Mouse (Mus musculus) kidney, postnatal 0 days (tissue): Measurements from ENCODE around the gene Hcn3. TPM values are rescaled to one million over a fixed set of nuclear protein-coding genes. Genes with fewer than 3 reads are reported as not detected.

Source experiments
- ATAC-seq: fragments of 200-750 bp; cut with Nextera tagmentation; replicated peaks from 2 replicates; pipeline ENCODE4 v1.8.0; 2017; ENCODE audit warnings: low read depth, moderate number of reproducible peaks, moderate TSS enrichment, moderate library complexity; ENCODE audit not compliant: low FRiP score
- DNase-seq: peaks from one replicate; pipeline ENCODE4 v3.0.0-alpha.2; 2016; ENCODE audit warnings: low spot score
- H3K27ac ChIP-seq: fragments of 300-500 bp; sonication (generic); 2 replicates; pipeline ENCODE4 v1.5.1; 2014; ENCODE audit warnings: mild to moderate bottlenecking
- H3K27me3 ChIP-seq: fragments of 300-500 bp; sonication (generic); 2 replicates; pipeline ENCODE4 v1.6.1; 2014; ENCODE audit warnings: low read length, mixed read lengths; ENCODE audit not compliant: insufficient read depth
- H3K36me3 ChIP-seq: fragments of 300-500 bp; sonication (generic); 2 replicates; pipeline ENCODE4 v1.6.1; 2014; ENCODE audit warnings: low read length, mixed read lengths; ENCODE audit not compliant: insufficient read depth
- H3K4me1 ChIP-seq: fragments of 300-500 bp; sonication (generic); replicated peaks from 2 replicates; pipeline ENCODE4 v1.6.1; 2014; ENCODE audit warnings: antibody characterized with exemption, low read length, mixed read lengths; ENCODE audit not compliant: insufficient read depth
- H3K4me2 ChIP-seq: fragments of 300-500 bp; sonication (generic); 2 replicates; pipeline ENCODE4 v1.6.1; 2014; ENCODE audit warnings: mild to moderate bottlenecking, low read length, moderate library complexity, mixed read lengths
- H3K4me3 ChIP-seq: fragments of 300-500 bp; sonication (generic); replicated peaks from 2 replicates; pipeline ENCODE4 v1.5.1; 2014; ENCODE audit warnings: low read depth, low read length
- H3K9ac ChIP-seq: fragments of 300-500 bp; sonication (generic); 2 replicates; pipeline ENCODE4 v1.6.1; 2014; ENCODE audit warnings: low read depth, low read length
- H3K9me3 ChIP-seq: fragments of 300-500 bp; sonication (generic); replicated peaks from 2 replicates; pipeline ENCODE4 v1.6.1; 2016; ENCODE audit warnings: low read length, inconsistent platforms, mixed read lengths
- CTCF ChIP-seq: IDR thresholded peaks from 2 replicates; pipeline ENCODE4 v1.5.1; 2016; ENCODE audit warnings: antibody characterized with exemption, low read depth, mild to moderate bottlenecking, moderate library complexity
- WGBS: fragments of 180-500 bp; shearing (Covaris S2); extraction: QIAGEN DNeasy Blood & Tissue Kit; methylation state at CpG from one replicate; pipeline ENCODE4 v1.1.7; 2014; 5-methylcytosine and 5-hydroxymethylcytosine counted together
- polyA plus RNA-seq: library from polyadenylated mRNA; unstranded; fragments of >200 nt; fragmentation: Nextera tagmentation; extraction: Ambion mirVana; gene quantifications from 2 replicates; pipeline ENCODE4 v1.2.1, GENCODE M21; 2015

The Hcn3 gene
- polyA plus RNA-seq, 1 experiment from 2014 or later: 0.91 TPM

GRCm38 (mm10) chr3:89203142-89203514, 43.1 kb upstream of the Hcn3 start:
- no peak for DNase-seq
- H3K9ac ChIP-seq: peak overlapping the region; percentile 52
- no peaks in the 10 kb centered on the region for H3K9me3 ChIP-seq
- TF ChIP-seq CTCF: no peak
- no peak overlapping the region for H3K27ac ChIP-seq
- 0 out of 2 replicates have a peak, but pooled peaks cover 4% of the 10 kb centered on the region for H3K4me1 ChIP-seq
- peak overlapping the region; percentile 70 for H3K4me2 ChIP-seq
- peaks cover 25% of the 10 kb centered on the region for H3K36me3 ChIP-seq
- ATAC-seq: no peak; the same call in 1 of the 2 replicates
- 42% methylated on average over 5 of the region's 5 CpGs for WGBS
- no peaks in the 10 kb centered on the region for H3K27me3 ChIP-seq
- peak overlapping the region; percentile 45 for H3K4me3 ChIP-seq

- peak within 1 kb of the TSS; percentile 70 for H3K4me2 ChIP-seq
- peak within 1 kb of the TSS; percentile 52 for H3K9ac ChIP-seq
- no peak for TF ChIP-seq CTCF
Observed at GRCm38 (mm10) chr3:89202253-89203141, 42.5 kb upstream of the Hcn3 start, which contains the start of gene Gba. Gene Gba (plus strand): TSS chr3:89202928.

DNA sequence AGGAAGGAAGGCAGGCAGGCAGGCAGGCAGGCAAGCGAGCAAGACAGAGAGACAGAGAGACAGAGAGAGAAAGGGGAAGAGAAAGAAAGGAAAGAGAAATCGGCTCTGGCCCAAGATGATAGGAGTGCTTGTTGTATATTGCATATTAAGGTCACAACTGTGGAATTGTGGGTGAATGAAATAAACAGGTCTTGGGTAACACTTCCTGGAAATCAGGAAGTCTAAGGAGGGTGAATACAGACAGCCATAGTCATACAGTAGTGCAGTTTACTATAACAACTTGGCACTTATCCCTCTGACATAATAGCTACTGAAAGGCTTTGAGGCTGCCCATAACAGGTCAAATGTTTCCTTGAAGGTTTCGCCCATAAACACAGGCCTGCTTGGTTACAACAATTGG, 39.8 kb upstream of the Hcn3 start:
- Histone ChIP-seq H3K4me1 (peaks cover 12% of the 10 kb centered on the region), H3K9me3 (no peaks in the 10 kb centered on the region), H3K36me3 (no peaks in the 10 kb centered on the region), H3K9ac (no peak overlapping the region), H3K27ac (no peak overlapping the region), H3K4me2 (no peak overlapping the region), H3K4me3 (no peak overlapping the region), H3K27me3 (no peaks in the 10 kb centered on the region)
- DNase-seq (no peak), ATAC-seq (no peak)
- WGBS: 74% methylated on average over 3 of the region's 3 CpGs
- TF ChIP-seq CTCF: no peak

More at GRCm38 (mm10) chr3:89202253-89203141, 42.5 kb upstream of the Hcn3 start, which contains the start of gene Gba:
- H3K9me3 ChIP-seq: no peaks in the 10 kb centered on the region
- H3K4me3 ChIP-seq: peak within 1 kb of the TSS; percentile 45
- no peak within 1 kb of the TSS for H3K27ac ChIP-seq
- ATAC-seq (peak; percentile 87), DNase-seq (peak; percentile 95)
- 0 out of 2 replicates have a peak, but pooled peaks cover 4% of the 10 kb centered on the region for H3K4me1 ChIP-seq
- 26% methylated on average over 13 of the region's 13 CpGs for WGBS
- peaks cover 19% of the 10 kb centered on the region for H3K36me3 ChIP-seq
- no peaks in the 10 kb centered on the region for H3K27me3 ChIP-seq

DNA sequence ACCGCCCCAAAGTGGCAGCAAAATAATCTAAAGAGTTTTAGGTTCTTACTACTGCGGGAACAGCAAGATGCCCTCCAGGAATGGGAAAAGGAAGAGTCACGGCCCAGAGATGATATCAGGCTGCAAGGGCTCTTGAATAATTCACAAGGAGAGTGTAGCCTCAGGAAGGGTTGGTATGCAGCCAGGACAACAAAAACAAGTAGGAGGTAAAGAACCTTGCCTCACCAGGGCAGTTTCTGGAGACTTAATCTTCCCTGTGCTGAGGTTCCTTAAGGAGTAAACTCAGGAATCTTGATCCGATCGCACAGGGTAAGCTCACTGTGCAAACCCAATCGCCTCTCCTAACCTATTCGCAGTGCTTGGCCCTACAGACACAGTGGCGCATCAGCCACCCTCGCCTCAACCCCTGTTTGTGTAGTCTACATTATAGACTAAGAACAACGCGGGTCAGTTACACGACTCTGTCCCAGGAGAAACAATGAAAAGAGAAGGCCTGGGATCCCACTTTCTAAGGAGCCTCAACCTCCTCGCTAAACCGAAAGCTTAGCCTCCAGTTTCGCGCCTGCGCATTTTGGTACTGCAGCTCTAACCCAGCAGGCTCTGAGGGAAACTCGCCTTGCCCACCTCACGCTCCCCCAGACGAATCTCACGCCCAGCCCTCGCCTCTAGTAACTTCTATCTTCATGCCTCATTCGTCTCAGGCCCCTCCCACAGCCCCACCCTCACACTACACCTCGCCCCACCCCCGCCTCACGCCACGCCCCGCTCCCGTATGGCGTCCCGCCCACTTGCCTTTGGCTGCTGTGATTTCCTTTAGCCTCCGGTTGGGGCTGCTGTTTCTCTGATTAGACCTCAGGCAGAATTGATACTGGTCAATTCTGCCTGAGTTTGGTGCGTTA, 36.2 kb upstream of the Hcn3 start:
- H3K4me3 ChIP-seq: peak overlapping the region; percentile 35
- peaks cover 8% of the 10 kb centered on the region for H3K4me1 ChIP-seq
- peak overlapping the region; percentile 60 for H3K4me2 ChIP-seq
- ATAC-seq: peak; percentile 96
- no peaks in the 10 kb centered on the region for H3K36me3 ChIP-seq
- peak; percentile 62; the same call in 1 of the 2 replicates for TF ChIP-seq CTCF
- H3K27ac ChIP-seq: peak overlapping the region; percentile 91
- DNase-seq: peak; percentile 98
- H3K9ac ChIP-seq: peak overlapping the region; percentile 57
- WGBS: 6% methylated on average over 33 of the region's 33 CpGs
- H3K9me3 ChIP-seq: no peaks in the 10 kb centered on the region
- no peaks in the 10 kb centered on the region for H3K27me3 ChIP-seq

- Histone ChIP-seq H3K9me3 (no peaks in the 10 kb centered on the region), H3K4me1 (peaks cover 8% of the 10 kb centered on the region), H3K27ac (no peak overlapping the region), H3K27me3 (no peaks in the 10 kb centered on the region), H3K36me3 (no peaks in the 10 kb centered on the region), H3K4me3 (no peak overlapping the region), H3K4me2 (no peak overlapping the region), H3K9ac (no peak overlapping the region)
- ATAC-seq (no peak), DNase-seq (peak; percentile 62)
- peak; percentile 64 for TF ChIP-seq CTCF
- WGBS: 93% methylated on average over 2 of the region's 2 CpGs
Observed at GRCm38 (mm10) chr3:89193853-89194252, 33.9 kb upstream of the Hcn3 start.

- Histone ChIP-seq H3K4me3 (no peak overlapping the region), H3K27me3 (no peaks in the 10 kb centered on the region), H3K36me3 (no peaks in the 10 kb centered on the region), H3K4me2 (no peak overlapping the region), H3K9ac (no peak overlapping the region), H3K9me3 (no peaks in the 10 kb centered on the region), H3K4me1 (peaks cover 8% of the 10 kb centered on the region), H3K27ac (no peak overlapping the region)
- ATAC-seq (no peak), DNase-seq (no peak)
- TF ChIP-seq CTCF: peak; percentile 36; the same call in 1 of the 2 replicates
- 75% methylated on average over 1 of the region's 1 CpGs for WGBS
Observed at GRCm38 (mm10) chr3:89193351-89193750, 33.4 kb upstream of the Hcn3 start.
